Mouse (Mus musculus) T-helper 1 cell (primary cell): ENCODE measurements around the gene Pmch.

Experiments
- in situ Hi-C: fragments of 300-600 bp; cut with MboI, MseI; formaldehyde crosslinking; loops from one replicate; pipeline ENCODE4 v1.15.1; 2025; ENCODE audit warnings: high pct_unique_total_duplicates

Pmch gene

DNA sequence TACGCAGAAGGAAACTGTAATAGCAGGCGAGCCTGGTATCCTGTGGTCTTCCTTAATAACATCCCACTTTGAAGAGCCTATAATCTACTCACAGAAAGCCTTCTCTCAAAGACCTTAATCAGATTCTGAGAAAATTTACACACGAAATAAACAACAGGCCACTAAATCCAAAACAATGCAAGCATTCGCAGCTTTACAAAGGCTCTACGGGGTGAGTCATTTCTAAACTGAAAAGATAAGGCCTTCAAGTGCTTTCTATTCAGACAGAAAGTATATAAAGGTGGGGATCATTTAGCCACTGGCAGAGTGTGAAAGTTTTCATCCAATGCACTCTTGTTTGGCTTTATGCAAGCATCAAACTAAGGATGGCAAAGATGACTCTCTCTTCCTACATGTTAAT lies at the start of gene Pmch:
Gene Pmch, plus strand, starts transcription at position 301 of the 400 bp plus-strand sequence.
- in situ Hi-C loops, result no loop called here

DNA sequence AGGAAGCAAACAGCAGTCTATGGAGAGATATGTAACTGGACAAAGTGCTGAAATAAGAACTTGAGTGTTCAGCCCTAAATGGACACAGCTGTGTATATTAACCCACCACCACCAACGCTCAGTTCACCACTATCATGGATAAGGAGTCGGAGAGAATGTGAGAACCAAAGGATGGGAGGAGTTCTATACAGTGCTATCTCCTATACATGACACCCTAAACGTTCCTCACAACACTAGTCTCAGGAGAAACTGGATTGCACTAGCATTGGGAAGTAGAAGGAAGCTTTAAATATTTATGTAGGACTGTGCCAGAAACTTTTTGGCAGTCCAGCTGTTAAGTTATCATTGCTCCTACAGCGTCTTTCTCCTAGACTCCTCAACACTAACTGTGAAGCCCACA lies 46.6 kb upstream of the Pmch start:
- in situ Hi-C loops, result no loop called here

- in situ Hi-C loops, result no loop called here
These were observed 44.6 kb upstream of the Pmch start for GRCm38 (mm10) chr10:88046098-88046771.

DNA sequence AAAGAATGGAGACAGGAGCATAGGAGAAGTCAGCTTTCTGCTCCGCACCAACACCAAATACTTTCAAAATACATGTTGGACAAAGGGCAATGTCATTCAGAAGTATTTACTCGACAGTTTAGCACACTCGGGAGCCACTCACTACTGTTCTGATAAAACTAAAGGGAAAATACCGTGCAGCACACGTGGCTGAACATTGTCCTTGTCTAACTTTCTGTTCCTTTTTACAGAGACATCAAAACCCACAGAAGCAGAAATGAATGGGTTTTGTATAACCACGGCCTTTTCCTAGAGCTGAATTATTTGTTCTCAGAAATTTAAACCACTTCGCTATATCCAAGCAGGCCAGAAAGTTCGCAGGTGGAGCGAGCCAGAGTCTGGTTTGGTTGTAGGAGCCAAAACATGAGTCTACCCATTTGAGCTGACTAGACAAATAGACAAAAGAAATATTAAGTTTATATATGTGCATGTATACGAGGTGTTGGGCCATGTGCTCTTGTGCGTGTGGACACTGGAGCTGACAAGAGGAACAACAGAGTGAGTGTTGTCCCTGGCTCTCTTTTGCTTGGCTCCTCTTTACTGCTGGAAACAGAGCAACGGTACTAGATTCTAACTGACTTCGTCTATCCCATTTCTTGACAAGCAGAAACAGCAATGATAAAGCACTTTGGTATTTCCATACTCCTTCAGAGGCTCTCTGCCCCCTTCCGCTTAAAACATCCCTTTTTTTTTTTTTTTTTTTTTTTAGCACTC lies 36.5 kb upstream of the Pmch start:
- in situ Hi-C loops, result no loop called here

GRCm38 (mm10) chr10:88056950-88057649 lies 33.8 kb upstream of the Pmch start:
- in situ Hi-C loops, result no loop called here

GRCm38 (mm10) chr10:88063436-88063835 lies 27.4 kb upstream of the Pmch start:
- in situ Hi-C loops, result no loop called here

GRCm38 (mm10) chr10:88064872-88065271 lies 26.0 kb upstream of the Pmch start:
- in situ Hi-C loops, result no loop called here

GRCm38 (mm10) chr10:88067377-88067776 lies 23.5 kb upstream of the Pmch start:
- in situ Hi-C loops, result no loop called here

GRCm38 (mm10) chr10:88106169-88106568 lies 15.3 kb downstream of the Pmch start:
- in situ Hi-C loops, result no loop called here

- in situ Hi-C loops, result no loop called here
These were observed 22.4 kb downstream of the Pmch start for GRCm38 (mm10) chr10:88113290-88113689.

DNA sequence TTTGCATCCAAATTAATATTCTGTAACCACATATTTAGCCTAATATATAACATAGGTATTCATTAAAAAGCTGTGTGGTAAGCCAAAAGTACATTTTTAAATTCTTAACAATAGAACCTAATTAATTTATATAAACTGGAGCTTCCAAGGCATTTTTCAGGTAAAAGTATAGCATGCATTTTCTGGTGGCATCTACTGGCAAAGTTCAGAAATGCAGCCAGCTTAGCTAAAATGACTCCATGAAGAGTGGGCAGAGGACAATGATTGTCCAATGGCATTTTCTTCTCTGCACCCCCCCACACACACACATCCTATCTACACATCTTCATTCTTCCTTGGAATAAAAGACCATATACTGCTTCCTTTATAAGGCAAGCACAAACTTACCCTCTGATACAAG lies 28.8 kb downstream of the Pmch start:
- in situ Hi-C loops, result no loop called here

DNA sequence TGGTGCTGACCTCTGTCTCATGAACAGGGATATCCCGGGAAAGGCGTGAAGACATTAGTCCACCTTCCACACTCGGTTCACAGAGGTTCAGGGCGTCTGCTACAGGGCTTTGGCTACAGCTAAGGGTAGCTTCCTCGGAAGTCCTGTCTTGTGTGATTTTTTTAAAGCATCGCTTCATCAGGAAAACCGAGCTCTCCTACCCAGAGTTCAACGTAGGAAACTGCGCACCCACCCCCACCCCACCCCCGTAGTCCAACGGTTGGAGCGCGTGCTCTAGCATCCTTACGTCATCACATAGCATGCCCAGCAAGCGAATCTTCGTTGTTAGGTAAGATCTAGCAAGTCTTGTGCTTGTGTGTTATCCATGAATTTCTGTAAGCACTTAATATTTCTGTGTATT lies 44.8 kb downstream of the Pmch start:
- in situ Hi-C loops, result no loop called here
